Mouse (Mus musculus) NIH3T3 (cell line): ENCODE results near the gene H2afj.

ENCODE experiments used
- DNase-seq: peaks from one replicate; pipeline ENCODE4 v3.0.0-alpha.2; 2012; ENCODE audit warnings: low read depth

H2afj gene

GRCm38 (mm10) chr6:136806819-136807218 is 1.2 kb upstream of the H2afj start:
- DNase-seq = no peak

GRCm38 (mm10) chr6:136807395-136808013 is 540 bp upstream of the H2afj start:
- DNase-seq = no peak

GRCm38 (mm10) chr6:136808631-136809046 is 595 bp downstream of the H2afj start:
- peak; percentile 53 for DNase-seq

GRCm38 (mm10) chr6:136809077-136809476 is 1.0 kb downstream of the H2afj start:
- DNase-seq = peak; percentile 97

GRCm38 (mm10) chr6:136809673-136810072 is 1.6 kb downstream of the H2afj start:
- DNase-seq = peak; percentile 59

- DNase-seq = no peak
These were observed 3.2 kb downstream of the H2afj start for GRCm38 (mm10) chr6:136811196-136811595.

GRCm38 (mm10) chr6:136813117-136813516 is 5.1 kb downstream of the H2afj start:
- DNase-seq = peak; percentile 58

GRCm38 (mm10) chr6:136815381-136815780 is 7.3 kb downstream of the H2afj start:
- DNase-seq = no peak

GRCm38 (mm10) chr6:136816826-136817225 is 8.8 kb downstream of the H2afj start:
- no peak for DNase-seq

- no peak for DNase-seq
These were observed 9.5 kb downstream of the H2afj start for GRCm38 (mm10) chr6:136817549-136817948.

- no peak for DNase-seq
These were observed 12.3 kb downstream of the H2afj start for GRCm38 (mm10) chr6:136820381-136820780.

- no peak for DNase-seq
These were observed 13.0 kb downstream of the H2afj start for GRCm38 (mm10) chr6:136821086-136821485.

- DNase-seq = no peak
These were observed 16.9 kb downstream of the H2afj start for GRCm38 (mm10) chr6:136824987-136825386.

- no peak for DNase-seq
These were observed 19.1 kb downstream of the H2afj start for GRCm38 (mm10) chr6:136827116-136827515.

- peak; percentile 56 for DNase-seq
These were observed 19.5 kb downstream of the H2afj start, which contains the start of gene BC049715 for GRCm38 (mm10) chr6:136827516-136827880. Gene BC049715, plus strand, starts transcription at chr6:136827626.

GRCm38 (mm10) chr6:136827881-136828561 is 20.0 kb downstream of the H2afj start, which contains the start of gene Wbp11:
Gene Wbp11, minus strand, starts transcription at chr6:136828233.
- peak; percentile 98 for DNase-seq

- no peak for DNase-seq
These were observed 20.6 kb downstream of the H2afj start for GRCm38 (mm10) chr6:136828681-136829080.

GRCm38 (mm10) chr6:136831712-136832111 is 23.7 kb downstream of the H2afj start:
- no peak for DNase-seq

- DNase-seq = no peak
These were observed 27.3 kb downstream of the H2afj start, which contains the start of gene Smco3 for GRCm38 (mm10) chr6:136835352-136835751. Gene Smco3, minus strand, starts transcription at chr6:136835452.

- no peak for DNase-seq
These were observed 29.3 kb downstream of the H2afj start for GRCm38 (mm10) chr6:136837323-136837722.

GRCm38 (mm10) chr6:136844903-136845302 is 36.9 kb downstream of the H2afj start:
- no peak for DNase-seq

- no peak for DNase-seq
These were observed 37.8 kb downstream of the H2afj start for GRCm38 (mm10) chr6:136845706-136846480.

GRCm38 (mm10) chr6:136847267-136847666 is 39.2 kb downstream of the H2afj start:
- no peak for DNase-seq
